Mouse (Mus musculus) adipocyte (in vitro differentiated cells): ENCODE measurements around the gene St8sia6.
"Not testable (repeated sequence)": the region's sequence is repeated elsewhere in the genome, so short reads cannot be mapped to it uniquely, and the experiment has no call there.

Experiments
- DNase-seq: peaks from one replicate; pipeline ENCODE4 v3.0.0-alpha.2; 2016; ENCODE audit warnings: low spot score

St8sia6 gene

DNA sequence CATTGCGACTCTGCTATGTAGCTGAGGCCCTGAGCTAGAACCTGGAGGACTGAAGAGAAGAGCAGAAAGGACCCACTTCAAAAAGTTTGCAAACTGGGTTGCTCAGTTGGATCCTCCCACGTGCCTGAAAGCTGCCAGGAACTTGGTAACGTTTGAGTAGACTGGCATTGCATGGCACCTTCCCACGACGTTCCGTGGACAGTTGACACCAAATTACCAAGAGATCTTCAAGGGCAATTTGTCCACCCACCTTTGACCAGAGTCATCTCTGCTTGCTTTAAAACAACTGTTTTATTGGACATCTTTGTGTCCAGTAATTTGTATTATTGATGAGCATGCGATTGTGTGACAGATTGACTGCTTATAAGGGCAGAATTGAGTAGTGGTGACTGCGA, at the start of gene St8sia6:
Gene St8sia6 (minus strand): TSS at position 96 of the 395 bp plus-strand sequence.
- DNase-seq, result no peak

DNA sequence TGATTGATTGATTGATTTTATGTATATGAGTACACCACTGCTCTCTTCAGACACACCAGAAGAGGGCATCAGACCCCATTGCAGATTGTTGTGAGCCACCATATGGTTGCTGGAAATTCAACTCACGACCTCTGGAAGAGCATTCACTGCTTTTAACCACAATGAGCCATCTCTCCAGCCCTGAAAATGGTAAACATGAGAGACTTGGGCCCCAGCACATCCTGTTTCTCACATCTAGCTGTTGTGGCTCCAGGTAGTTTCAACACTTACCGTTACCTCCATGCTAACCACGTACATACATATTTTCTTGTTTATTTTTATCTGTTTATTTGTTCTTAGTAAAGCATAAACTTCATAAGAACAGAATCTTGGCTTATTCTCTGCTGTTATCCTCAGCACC, 42.4 kb upstream of the St8sia6 start:
- DNase-seq, result no peak

DNA sequence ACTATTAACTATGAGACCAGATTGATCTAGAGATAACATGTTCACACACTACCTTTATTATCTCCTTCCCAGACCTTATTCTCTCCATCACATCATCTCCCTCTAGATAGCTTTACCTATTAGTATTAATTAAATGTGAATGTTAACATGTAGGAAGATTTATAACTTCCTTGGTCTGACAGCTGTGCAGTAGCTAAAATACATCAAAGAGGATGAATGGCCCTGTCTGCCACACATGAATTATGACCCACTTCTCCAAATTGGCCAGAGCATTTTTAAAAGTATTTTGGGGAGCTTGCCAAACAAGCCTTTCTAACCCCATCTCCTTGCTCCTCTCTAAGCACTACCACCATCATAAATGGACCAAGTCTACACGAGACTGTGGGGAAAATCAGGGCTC, 41.1 kb upstream of the St8sia6 start:
- DNase-seq, result no peak

DNA sequence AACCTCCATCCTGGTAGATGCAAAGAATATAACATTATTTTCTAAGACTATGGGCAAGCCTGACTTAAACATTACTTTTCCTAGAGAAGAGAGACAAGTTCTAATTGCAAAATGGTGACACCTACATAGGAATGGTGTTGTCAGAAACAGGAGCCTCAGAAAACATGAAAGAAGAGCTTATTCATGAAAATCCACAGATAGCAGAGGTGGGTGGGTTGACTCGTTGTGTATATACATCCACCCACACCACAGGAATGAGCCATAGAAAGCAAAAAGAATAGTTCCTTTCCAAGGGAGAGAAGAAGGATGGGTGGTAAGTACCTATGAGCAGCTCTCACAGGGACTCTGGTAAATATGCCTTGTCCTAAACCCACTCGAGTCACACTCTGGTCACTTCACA, 22.8 kb upstream of the St8sia6 start:
- DNase-seq, result no peak

DNA sequence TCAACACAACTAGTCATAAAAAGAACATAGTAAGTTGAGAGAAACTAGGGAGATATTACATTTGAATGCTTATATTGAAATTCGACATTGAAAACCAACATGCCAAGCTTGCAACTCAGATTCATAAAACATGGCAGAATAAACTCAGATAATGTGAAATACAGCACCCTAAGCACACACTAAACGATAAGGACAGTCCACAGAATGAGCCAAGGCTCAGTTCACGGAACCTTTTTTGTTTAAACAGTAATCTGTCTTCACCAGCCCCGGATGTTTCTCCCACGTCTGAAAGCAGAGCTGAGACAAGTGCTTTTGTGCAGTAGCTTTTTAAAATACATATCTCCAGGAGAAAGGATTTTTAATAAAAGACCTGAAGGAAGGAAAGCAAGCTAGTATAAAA, 14.7 kb upstream of the St8sia6 start:
- no peak for DNase-seq

DNA sequence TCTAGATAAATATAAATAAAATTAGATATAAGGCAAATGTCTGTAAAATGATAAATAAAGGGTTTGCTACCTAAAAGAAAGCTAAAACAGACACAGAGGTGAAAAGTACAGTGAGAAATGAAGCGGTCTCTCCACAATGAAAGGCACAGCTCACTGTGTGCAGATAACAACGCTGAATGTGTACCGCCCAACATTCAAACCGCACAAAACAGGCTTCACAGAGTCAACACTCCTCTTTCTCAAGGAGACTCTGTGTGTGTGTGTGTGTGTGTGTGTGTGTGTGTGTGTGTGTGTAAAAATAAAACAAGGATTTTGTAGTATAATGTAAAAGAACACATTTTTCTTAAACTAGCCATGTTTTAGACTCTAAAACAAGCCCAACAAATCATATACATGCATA, 14.1 kb upstream of the St8sia6 start:
- DNase-seq, result no peak

DNA sequence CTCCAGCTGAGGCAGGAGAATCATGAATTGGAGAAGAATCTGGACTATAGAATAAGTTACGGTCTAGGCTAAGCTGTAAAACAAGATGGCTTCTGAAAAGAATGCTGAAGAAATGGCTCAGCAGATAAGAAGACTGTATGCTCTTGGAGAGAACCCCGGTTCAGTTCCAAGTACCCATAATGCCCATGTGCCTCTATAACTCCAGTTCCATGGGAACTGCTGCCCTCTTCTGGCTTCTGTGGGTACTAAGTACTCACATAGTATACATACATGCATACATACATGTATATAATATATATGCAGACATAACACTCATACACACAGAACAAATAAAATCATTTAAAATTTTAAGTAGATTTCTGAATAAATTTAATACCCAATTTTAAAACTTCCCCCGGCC, 12.3 kb upstream of the St8sia6 start:
- no peak for DNase-seq

DNA sequence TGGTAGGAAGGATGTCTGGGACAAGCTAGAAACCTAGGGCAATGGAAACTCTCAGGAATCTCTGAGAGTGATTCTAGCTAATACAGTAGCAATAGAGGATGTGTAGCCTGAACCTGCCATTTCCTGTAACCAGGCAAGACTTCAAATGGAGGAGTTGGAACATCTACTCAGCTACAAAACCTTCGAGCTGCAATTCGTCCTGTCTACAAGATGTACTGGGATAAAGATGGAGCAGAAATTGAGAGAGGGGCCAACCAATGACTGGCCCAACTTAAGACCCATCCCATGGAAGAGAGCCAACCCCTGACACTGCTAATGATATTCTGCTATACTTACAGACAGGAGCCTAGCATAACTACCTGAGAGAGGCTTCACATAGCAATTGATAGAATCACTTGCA, 6.8 kb upstream of the St8sia6 start:
- DNase-seq, result no peak

DNA sequence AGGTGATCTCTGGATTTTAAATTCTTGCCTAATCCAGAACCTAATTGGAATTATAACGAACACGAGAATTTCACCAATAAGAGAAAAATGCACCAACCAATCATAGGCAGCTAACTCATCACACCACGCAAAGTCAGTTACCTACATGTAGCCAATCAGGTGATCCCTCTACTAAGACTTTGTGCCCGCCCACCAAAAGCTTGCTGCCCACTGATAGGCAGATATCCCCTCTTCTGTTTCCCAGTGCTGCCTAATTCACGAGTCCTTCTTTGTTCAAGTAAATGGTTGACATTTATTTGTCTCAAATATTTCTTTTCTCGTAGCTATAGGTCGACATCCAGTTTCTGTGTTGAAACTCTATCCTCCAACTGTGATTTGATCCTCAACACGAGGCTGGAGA, 582 bp upstream of the St8sia6 start:
- no peak for DNase-seq

DNA sequence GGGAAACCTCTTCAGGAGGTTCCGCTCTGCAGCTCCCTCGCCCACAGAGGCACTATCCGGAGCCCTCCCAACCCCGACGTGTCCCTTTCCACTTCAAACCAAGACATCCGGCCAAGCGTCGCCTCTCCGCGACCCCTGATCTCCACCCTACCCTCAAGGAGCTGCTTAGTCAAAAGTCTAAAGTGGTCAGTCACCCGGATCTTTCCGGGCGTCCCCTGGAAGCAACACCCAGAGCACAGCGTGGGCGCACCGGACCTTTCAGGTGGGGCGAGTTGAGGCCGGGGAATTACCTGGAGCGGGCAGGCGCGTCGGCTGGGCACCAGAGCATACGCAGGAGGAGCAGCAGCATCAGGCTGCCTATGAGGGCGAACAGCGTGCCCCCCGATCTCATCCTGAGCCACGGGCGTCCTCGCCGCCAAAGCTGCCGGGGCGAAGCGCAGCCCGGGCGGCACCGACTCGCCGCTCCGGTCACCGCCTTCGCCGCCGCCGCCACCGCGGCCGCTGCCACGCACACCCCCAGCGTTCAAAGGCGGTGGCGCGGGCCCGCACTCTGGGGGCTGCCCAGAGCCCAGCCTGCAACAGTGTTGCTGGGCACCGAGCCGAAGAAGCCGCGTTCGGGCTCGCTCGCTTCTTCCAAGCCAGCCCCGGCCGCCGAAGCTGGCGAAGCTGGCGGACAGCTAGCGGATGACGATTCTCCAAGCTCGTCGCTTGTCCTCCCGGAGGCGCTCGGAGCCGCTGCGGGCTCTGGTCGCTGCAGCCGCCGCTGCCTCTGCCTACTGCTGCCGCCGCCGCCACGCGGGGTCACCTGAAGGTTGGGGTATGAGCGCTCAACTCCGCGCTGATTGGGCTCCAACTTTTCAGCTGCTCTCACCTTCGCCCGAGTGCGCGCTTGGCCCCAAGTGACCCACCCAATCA, 553 bp downstream of the St8sia6 start:
- DNase-seq, result no peak

DNA sequence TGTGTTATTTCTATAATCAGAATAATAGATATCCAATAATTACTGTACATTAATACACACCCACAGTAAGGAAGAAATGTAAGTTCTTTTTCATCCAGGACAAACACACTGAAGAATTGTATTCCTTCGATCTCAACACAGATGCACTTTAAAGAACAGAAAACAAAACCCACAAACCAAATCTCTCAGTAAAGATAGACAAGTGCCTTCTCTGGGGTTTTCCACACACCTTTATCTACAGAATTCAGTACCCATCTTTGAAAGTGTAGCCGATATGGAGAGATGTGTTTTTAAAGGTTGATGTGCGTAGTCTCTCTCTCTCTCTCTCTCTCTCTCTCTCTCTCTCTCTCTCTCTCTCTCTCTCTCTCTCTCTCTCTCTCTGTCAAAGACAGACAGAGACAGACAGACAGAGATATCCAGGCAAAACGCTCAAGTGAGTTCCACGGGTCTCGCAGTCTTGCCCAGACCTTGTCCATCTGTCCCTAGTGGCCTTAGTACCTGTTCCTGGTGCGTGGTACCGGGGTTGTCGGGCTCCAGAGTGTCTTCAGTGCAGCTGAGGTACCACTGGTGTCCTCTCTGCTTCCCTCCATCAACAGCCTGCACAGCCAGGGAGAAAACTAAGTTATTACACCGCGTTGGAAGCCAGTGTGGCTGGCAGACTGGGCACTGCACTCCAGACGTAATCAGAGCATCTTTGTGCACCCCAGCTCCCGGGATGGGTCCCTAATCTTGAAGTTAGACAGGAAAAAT, 1.4 kb downstream of the St8sia6 start:
- no peak for DNase-seq

DNA sequence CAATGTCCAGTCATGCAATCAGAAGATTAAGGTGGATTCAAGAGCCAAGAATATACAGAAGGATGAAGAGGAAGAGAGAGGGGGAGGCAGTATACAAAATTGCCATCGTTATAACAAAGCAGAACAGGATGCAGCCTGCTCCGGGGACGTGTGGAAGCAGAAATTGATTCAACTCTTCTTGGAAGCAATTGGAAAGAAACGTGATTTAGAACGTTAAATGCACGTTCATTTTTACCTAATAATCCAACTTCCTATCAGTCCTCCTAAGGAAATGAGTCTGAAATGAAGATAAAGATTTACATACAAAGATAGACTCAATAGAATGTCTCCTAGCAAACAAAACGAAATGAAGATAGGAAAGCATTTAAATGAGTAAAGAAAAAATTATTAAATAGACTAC, 2.3 kb downstream of the St8sia6 start:
- DNase-seq, result no peak

DNA sequence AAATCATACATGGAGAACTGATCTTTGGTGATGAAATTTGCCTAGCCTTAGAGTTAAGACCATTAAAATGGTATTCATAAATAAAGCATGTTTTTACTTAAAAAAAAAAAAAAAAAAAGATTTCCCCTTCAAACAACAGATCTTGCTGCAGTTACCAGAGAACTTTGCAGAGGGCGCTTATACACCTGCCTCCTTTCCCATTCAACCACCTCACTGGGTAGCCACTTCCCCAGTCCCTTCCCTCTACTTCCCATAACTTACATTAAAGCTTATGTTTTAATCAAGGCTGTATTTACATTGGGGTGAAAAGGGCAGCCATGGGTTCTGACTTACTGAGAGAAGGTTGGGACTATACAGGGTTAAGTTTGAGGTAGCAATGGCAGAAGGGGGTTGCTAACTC, 4.5 kb downstream of the St8sia6 start:
- DNase-seq, result no peak

DNA sequence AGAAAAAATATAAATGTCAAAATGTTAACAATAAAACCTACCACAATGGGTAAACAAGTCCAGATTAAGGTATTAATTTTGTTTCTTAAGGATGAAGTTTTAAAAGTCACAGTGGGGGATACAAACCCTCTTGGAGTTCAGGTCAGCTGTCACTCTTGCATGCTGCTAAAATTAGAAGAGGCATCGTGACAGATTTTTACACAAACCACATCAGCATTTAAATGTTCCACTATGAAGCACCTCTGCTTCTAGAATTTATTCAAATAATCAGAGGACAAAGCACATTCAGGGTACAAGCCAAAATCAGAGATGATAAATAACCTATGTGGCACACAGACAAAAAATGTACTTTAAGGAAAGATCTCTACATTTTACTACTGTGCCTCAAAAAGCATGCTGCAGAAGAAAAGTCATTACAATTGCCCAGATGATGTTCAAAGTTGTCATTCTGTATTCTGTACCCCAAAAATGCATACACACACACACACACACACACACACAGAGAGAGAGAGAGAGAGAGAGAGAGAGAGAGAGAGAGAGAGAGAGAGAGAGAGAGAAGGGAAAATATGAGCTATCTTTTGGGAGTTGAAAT, 7.2 kb downstream of the St8sia6 start:
- no peak for DNase-seq

DNA sequence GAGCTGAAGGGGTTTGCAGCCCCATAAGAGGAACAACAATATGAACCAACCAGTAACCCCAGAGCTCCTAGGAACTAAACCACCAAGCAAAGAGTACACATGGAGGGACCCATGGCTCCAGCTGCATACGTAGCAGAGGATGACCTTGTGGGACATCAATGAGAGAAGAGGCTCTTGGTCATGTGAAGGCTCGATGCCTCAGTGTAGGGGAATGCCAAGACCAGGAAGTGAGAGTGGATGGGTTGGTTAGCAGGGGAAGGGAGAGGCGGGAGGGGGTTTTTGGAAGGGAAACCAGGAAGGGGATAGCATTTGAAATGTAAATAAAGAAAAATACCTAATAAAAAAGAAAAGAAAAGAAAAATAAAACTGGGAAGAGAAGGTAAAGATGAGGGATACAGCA, 7.9 kb downstream of the St8sia6 start:
- DNase-seq, result not testable (repeated sequence)

DNA sequence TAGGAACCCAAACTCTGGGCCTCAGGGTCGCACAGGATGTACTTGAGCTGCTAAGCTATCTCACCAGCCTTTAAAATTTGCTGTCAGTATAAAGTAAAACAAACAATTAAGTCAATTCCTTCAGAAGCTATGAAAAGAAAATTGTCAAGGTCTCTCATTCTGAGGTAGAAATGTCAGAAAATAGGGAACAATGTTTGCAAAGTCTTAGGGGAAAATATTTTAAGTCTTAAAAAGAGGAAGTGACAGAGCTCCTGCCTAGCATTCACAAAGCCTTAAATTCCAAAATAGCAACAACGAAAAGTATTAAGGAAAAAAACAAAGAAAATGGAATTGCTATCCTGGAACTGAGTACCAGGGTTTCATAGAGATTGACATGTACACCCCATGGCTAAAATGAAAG, 8.6 kb downstream of the St8sia6 start:
- no peak for DNase-seq

DNA sequence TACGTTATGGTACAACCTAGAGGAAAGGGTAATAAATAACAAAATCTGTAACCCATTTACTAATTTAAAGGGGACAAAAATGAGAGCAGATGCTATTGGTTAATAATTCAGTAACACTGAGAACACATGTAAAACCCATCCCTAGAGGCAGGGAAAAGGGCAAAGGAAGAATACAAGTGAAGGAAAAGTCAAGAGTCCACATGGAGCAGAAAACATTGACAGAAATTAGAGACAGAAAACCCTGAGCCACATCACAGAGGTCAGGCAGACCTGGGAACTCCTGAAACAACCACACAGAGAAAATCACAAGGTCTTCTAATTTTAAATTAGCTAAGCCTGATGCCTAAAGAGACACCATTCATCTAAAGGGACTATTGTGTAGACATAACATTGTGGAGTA, 9.4 kb downstream of the St8sia6 start:
- DNase-seq, result no peak

DNA sequence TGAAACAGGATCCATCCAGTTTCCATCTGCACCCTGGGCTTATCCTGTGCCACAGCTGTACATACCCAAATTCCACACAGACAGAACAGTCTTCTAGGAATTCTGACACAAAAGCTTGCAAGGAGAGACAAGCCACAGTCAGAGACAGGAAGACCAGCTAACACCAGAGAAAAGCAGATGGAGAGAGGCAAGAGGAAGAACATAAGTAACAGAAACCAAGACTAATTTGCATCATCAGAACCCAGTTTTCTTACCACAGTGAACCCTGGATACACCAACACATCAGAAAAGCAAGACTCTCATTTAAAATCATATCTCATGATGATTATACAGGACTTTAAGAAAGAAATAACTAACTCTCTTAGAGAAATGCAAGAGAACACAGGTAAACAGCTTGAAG, 16.8 kb downstream of the St8sia6 start:
- DNase-seq, result no peak

DNA sequence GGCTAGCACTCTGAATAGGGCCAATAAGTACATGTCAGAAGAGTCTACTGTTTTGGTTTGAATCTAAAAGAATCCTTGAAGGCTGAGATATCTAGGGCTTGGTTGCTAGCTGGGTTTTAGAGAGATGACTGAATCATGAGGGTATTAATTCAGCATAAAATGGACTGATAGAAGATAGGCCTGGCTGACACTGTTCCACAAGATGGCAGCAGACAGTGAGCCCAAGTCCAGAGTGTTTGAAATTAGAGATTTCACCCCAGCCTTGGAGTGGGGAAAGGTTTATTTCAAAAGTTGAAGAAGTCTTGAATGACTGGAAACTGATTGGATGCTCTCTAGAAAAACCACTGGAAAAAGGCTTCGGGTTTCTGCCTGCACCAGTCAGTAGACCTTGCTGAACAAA, 17.4 kb downstream of the St8sia6 start:
- no peak for DNase-seq

DNA sequence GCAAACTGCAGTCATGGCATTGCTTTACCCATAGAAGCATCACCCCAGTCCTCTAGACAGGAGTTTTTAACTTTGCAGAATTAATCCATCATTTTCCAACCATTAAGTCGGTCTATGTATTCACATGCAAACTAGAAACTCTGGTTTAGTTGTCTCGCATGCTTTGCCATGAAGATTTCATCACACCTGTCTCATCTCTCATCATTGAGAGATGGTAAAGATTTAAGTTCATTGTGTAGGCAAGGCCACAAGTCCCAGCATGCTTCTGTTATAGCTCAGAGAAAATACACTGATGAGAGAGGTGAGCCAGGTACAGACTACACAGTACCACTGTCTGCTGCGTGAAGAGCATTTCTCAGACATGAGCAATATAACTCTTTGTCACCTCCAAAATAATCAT, 18.8 kb downstream of the St8sia6 start:
- no peak for DNase-seq

DNA sequence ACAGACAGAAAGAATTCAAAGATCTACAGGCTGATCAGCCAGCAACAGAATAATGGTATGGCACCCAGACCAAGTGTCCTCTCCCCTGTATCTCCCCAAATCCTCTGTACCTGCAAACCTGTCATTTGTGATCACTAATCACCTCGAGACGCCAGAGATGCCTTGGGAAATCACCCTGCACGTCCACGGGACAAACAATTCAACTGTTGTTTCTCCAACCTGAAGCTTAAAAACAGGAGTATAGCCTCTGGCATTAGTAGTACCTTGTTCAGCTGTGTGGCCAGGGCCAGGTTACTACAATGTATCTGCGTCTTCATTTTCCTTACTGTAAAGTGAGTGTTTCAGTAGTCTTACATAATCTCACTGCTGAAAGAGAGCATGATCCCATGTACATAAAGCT, 25.3 kb downstream of the St8sia6 start:
- DNase-seq, result no peak

DNA sequence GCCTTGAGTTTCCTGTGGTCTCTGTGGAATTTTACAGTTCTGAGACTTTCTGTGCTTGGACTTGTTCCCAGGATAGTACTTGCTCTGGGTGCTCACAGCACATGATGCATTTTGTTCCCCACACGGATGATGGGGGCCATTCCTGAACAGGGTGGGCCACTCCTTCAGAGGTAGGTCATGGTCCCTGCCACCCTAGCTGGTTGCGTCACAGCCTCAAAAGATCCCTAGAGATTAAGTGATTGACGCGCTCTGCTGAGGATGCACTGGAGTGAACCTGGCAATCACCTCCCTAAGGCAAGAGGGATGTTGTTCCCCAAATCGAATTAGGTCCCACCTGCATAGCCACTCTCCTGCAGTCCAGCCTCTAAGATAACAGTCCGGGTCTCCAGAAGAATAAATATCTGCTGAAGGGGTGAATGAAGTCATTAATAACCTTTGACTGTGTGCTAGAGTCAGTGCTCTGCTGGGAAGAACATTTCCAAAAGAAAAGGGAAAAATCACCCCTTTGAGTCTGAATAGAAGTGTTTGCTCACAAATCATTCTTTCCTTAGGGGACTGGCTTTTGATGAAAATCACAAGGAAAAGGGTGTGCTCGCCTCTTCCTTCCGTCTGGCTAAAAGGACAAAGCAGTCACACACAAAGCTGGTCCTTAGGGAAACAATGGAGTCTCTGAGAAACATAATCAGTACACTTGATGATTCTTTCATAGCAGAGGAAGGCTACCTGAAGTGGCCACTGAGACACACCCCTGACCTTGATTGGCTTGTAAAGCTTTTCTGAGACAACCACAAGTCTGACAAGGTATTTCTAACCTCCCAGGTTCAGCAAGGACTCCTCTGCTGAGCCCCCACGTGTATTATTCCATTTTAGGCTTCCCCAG, 26.1 kb downstream of the St8sia6 start:
- DNase-seq, result no peak
